Mouse (Mus musculus) neural tube, embryonic 10.5 days (tissue): ENCODE data around the gene Ttll3.

Experiments
- DNase-seq: peaks from one replicate; pipeline ENCODE4 v3.0.0-alpha.2; 2017; ENCODE audit warnings: low spot score; ENCODE audit errors: extremely low spot score

Gene Ttll3

GRCm38 (mm10) chr6:113447639-113448038 is 58.6 kb downstream of the Ttll3 start:
- no peak for DNase-seq

GRCm38 (mm10) chr6:113451839-113452238 is 62.8 kb downstream of the Ttll3 start:
- DNase-seq, result no peak

GRCm38 (mm10) chr6:113455007-113455406 is 65.9 kb downstream of the Ttll3 start:
- DNase-seq, result no peak

GRCm38 (mm10) chr6:113457952-113458534 is 69.0 kb downstream of the Ttll3 start, which contains the start of gene Il17re:
Gene Il17re (plus strand): TSS chr6:113458484.
- DNase-seq, result no peak

- no peak for DNase-seq
These were observed 69.6 kb downstream of the Ttll3 start for GRCm38 (mm10) chr6:113458635-113459034.

DNA sequence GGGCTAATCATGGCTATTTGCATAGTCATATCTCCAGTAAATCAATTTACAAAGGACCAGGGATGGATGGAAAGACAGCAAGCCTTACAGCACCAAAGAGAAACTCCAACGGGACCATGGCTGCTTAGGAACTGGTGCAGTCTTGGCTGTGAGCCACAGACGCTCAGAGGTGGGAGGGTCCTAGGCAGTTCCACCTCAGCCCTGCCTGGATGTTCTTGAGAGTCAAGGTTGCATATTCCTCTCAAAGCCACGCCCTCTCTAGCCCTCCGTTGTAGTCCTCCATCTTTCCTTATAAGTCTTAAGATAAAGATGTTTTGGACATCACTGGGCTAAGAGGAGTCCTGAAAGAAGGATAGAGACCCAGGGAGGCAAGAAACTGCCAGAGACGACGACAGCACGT is 75.0 kb downstream of the Ttll3 start:
- no peak for DNase-seq
